Mouse (Mus musculus) lung, postnatal 25 days (tissue): ENCODE results near the gene Hnrnpul1.
"Not testable (repeated sequence)": the region's sequence is repeated elsewhere in the genome, so short reads cannot be mapped to it uniquely, and the experiment has no call there.

ENCODE experiments used
- DNase-seq: peaks from one replicate; pipeline ENCODE4 v3.0.0; 2022; ENCODE audit warnings: low spot score

Gene Hnrnpul1

GRCm38 (mm10) chr7:25780753-25781152, 26.2 kb upstream of the Hnrnpul1 start:
- no peak for DNase-seq

DNA sequence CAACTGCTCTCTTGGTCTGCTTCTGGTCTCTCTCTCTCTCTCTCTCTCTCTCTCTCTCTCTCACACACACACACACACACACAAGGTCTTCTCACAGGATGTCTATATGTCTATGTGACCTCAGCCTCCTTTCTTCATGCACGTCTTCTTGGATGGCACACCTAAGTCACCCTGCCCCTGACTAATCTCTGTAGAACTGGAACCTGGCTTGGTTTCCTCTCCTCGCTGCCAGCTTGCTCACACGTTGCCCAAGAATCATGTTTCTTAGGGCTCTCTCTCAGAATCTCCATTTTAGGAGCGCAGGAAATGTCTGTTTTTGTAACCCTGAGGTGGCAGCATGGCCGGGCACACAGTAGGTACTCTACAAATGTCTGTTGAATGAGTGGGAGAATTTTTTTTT, 25.5 kb upstream of the Hnrnpul1 start:
- no peak for DNase-seq

GRCm38 (mm10) chr7:25768229-25768628, 13.7 kb upstream of the Hnrnpul1 start:
- DNase-seq: no peak

GRCm38 (mm10) chr7:25766108-25766507, 11.6 kb upstream of the Hnrnpul1 start:
- no peak for DNase-seq

- DNase-seq: no peak
Measured at GRCm38 (mm10) chr7:25764221-25764620, 9.7 kb upstream of the Hnrnpul1 start.

DNA sequence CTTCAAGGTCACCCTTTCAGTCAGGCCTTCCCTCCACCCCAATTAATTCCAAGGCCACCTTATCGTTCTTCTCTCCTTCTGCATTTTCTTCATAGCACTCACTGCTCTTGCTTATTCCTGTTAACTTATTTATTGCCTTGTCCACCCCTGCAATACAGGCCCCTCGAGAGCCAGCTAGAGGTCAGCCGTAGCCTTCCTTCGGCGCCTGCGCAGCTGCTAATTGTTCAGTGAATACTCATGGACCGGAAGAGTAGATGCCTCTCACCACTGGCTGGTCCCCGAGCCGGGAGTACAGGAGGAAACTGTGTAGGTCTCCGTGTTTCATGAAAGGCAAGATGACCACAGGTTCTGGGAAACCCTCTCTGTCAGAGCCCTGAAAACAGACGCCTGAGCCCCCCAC, 9.1 kb upstream of the Hnrnpul1 start:
- no peak for DNase-seq

- no peak for DNase-seq
Measured at GRCm38 (mm10) chr7:25761354-25761753, 6.8 kb upstream of the Hnrnpul1 start.

DNA sequence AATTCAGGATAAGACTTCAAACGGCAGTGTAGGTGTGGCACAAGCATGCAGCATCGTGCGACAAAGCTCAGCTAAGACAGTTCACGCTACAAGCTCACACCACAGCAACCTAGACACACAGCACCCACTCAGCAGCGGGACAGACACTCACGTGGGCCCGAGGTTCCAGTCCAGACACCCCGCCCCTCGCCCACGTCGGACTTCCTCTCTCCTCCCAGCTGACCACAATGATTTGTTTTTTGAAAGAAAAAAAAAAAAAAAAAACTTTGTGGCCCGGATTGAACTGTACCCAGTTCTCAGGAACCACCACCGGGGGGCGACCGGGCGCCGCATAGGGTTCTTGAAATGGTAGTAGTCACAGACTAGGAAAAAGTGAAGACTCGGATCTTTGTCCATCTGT, 1.5 kb upstream of the Hnrnpul1 start:
- DNase-seq: peak; percentile 93

GRCm38 (mm10) chr7:25755468-25755833, 894 bp upstream of the Hnrnpul1 start:
- DNase-seq: no peak

DNA sequence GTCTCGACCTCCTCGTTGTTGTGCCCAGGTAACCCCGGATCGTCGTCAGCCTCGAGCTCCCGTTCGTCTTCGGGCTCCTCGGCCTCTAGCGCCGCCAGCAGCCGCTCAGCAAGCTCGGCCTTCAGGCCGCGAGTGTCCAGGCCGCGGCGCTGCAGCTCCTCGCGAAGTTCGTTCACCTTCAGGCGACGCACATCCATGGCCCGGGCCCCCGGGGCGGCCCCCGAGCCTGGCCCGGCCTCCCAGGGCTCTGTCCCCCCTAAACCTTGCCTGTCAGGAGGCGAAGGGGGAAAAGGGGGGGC, 169 bp downstream of the Hnrnpul1 start:
- DNase-seq: no peak

DNA sequence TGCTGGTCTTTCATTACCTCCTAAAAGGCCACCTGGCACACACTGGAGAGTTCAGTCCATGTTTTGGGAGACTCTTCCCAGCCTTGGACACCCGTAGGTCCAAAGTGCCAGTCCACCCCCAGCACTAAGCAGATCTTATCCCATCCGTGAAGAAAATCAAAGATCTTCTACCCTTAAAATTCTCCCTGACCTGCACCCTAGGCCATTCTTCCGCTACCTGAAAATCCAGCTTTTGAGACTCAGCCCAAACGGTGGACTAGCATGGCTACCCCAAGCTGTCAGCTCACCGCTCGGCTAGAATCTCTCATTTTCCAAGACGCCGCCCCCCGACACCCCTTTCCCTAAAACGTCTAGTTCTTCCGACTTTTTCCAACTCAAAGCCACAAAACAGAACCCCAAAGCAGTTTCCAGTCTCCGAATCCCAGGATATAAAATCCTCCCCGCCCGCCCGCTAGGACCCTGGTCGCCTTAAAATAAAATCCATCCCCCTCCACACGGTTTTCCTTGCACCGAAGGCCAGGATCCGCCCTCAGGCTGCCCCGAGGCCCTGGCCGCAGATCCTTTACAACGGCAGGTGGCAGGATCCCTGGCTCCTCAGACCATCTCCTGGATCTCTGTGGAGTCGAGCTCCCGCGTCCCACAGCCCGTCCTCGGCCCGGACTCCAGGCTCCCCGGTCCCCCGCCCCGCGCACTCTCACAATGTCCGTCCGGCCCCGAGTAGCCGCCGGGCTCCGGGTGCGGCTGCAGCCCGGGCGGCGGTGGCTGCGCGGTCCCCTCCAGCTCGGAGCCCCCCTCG, 716 bp downstream of the Hnrnpul1 start:
- DNase-seq: peak; percentile 27

GRCm38 (mm10) chr7:25753076-25753475, 1.5 kb downstream of the Hnrnpul1 start:
- DNase-seq: no peak

- DNase-seq: no peak
Measured at GRCm38 (mm10) chr7:25746844-25747243, 7.7 kb downstream of the Hnrnpul1 start.

- DNase-seq: no peak
Measured at GRCm38 (mm10) chr7:25738277-25738676, 16.3 kb downstream of the Hnrnpul1 start.

DNA sequence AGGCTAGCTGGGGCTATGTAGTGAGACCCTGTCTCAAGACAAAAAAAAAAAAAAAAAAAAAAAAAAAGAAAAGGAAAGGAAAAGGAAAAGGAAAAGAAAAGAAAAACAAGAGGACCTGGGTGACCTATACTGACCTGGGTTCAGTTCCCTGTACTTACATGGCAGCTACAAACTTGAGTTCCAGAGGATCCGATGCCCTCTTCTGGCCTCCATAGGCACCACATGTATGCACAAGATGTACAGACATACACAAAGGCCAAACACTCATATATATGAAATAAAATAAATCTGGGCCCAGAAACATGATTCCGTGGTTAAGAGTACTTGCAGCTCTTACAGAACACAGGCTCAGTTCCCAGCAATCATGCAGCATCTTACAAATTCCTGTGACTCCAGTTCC, 17.6 kb downstream of the Hnrnpul1 start:
- DNase-seq: no peak

DNA sequence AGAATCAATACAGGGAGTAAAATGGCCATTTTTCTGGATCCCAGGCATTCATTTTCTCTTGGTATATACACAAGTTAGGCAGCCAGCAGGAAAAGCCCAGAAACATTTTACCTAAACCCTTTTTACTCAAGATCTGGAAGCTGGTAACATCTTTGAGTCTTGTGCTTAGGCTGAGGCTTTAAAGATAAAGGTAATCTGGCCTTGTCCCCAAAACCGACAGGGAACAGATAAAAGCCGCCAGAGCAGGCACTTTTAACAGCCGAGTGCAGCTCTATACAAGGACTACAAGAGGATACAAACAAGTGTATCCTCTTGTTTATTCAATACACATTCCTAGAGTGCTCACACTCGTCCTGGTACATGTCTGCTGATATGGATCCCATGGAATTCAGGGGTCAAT, 19.6 kb downstream of the Hnrnpul1 start:
- no peak for DNase-seq

DNA sequence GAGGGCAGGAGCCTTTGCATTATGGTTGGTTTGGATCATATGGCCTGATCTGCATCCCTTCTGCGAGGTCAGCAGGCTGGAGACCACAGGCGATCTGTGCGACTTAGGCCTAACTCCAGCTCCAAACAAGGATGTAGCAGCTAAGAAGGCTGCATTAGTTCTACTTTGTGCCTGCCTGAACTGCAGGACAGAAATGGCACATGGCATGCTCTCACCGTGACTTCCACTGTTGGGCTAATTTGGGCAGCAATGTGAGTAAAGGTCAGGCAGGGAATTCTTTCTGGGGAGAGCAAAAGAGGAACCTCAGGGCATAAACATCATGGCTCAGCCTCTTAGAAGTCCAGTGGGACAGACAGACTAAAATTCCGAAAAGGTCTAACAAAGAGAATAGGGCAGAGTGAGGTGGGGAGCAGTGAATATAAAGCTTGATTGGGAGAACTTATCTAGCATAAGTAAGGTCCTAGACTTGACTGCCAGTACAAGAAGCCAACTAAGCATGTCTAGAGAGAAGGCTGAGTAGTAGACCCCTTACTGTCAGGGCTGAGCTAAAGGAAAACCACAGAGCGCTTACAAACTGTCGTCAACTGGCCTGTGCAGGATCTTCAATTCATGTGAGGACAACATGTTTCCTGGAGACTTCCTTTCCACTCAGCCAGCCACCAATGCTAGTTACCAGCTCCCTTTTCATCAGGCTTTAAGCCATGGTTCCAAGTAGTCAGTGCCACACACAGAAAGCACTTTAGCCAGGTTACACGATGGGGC, 23.1 kb downstream of the Hnrnpul1 start:
- no peak for DNase-seq

GRCm38 (mm10) chr7:25729862-25730261, 24.7 kb downstream of the Hnrnpul1 start:
- DNase-seq: no peak

GRCm38 (mm10) chr7:25729396-25729795, 25.2 kb downstream of the Hnrnpul1 start:
- DNase-seq: no peak

DNA sequence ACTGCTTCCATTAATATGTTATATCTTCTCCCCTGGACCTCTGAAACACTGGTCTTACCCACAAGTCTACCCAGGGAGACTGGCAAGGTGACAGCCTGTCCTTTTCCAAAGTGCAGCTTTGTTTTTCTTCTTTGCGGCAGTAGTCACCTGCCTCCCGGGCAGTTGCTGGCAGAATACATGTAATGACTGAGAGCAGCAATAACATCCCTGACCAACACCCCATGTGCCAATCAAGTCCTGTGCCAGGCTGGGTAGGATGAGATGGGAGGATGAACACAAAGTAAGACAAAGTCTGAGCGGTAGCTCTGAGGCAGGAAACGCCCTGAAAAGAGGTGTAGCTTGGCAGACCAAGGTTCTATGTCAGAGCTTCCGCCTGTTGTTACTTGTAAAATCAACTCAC, 26.8 kb downstream of the Hnrnpul1 start:
- no peak for DNase-seq

DNA sequence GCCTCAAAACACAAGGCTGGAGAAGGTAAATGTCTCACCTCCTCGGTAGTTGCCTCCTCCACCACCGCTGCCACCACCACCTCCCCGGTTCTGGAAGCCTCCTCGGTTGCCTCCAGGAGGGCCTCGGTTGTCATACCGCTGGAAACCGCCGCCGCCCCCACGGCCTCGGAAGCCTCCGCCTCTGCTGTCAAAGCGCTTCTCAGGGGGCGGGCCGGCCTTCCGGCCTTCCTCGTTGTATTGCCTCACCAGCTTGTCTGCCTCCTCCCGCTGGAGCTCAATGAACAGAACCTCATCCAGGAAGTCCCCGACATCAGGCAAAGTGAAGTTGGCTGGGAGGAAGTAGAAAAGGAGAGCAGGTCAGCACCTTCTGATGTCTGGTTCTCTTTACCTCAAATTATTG, 28.7 kb downstream of the Hnrnpul1 start:
- no peak for DNase-seq

DNA sequence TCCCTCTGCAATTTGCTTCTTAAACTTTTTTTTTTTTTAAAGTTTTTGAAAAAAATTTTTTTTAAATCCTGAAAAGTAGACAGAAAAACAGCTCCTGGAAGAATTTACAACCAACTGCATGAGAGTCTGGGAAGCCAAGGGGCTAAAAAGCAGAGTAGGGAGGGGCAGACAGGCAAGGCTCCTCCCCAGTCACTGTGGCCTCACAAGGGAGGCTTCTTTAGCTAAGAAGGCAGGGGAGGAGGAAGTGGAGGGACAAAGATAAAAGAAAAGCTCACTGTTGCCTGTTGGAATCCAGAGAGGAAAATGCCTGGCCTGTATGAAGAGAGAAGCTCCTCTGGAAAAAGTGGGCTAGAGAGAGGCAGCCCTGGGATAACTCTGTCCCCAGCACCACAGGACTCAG, 32.8 kb downstream of the Hnrnpul1 start:
- not testable (repeated sequence) for DNase-seq

GRCm38 (mm10) chr7:25720760-25721159, 33.8 kb downstream of the Hnrnpul1 start:
- no peak for DNase-seq
